Mouse (Mus musculus) neural tube, embryonic 12.5 days (tissue): ENCODE measurements around the gene Tmem86b. TPM values are rescaled to one million over a fixed set of nuclear protein-coding genes. Genes with fewer than 3 reads are reported as not detected.

ENCODE experiments used
- ATAC-seq: fragments of 200-750 bp; cut with Nextera tagmentation; 2 replicates; pipeline ENCODE4 v1.8.0; 2017; ENCODE audit warnings: low read depth, mild to moderate bottlenecking, moderate TSS enrichment, moderate library complexity; ENCODE audit not compliant: low FRiP score
- H3K27ac ChIP-seq: fragments of 300-500 bp; sonication (generic); 2 replicates; pipeline ENCODE4 v1.5.1; 2016
- H3K27me3 ChIP-seq: fragments of 300-500 bp; sonication (generic); replicated peaks from 2 replicates; pipeline ENCODE4 v1.6.1; 2016; ENCODE audit warnings: mild to moderate bottlenecking
- H3K36me3 ChIP-seq: fragments of 300-500 bp; sonication (generic); 2 replicates; pipeline ENCODE4 v1.6.1; 2016; ENCODE audit warnings: mild to moderate bottlenecking
- H3K4me1 ChIP-seq: fragments of 300-500 bp; sonication (generic); 2 replicates; pipeline ENCODE4 v1.6.1; 2016
- H3K4me2 ChIP-seq: fragments of 300-500 bp; sonication (generic); replicated peaks from 2 replicates; pipeline ENCODE4 v1.6.1; 2016; ENCODE audit warnings: mild to moderate bottlenecking
- H3K4me3 ChIP-seq: fragments of 300-500 bp; sonication (generic); 2 replicates; pipeline ENCODE4 v1.5.1; 2016
- H3K9ac ChIP-seq: fragments of 300-500 bp; sonication (generic); 2 replicates; pipeline ENCODE4 v1.6.1; 2016; ENCODE audit warnings: mild to moderate bottlenecking
- H3K9me3 ChIP-seq: fragments of 300-500 bp; sonication (generic); 2 replicates; pipeline ENCODE4 v1.6.1; 2016; ENCODE audit warnings: mild to moderate bottlenecking
- WGBS: fragments of 180-500 bp; shearing (Covaris S2); methylation state at CpG from one replicate; pipeline ENCODE4 v1.1.7; 2016; 5-methylcytosine and 5-hydroxymethylcytosine counted together
- polyA plus RNA-seq: library from polyadenylated mRNA; unstranded; fragments of >200 nt; fragmentation: Nextera tagmentation; extraction: Ambion mirVana; gene quantifications from 2 replicates; pipeline ENCODE4 v1.2.1, GENCODE M21; 2016

Gene Tmem86b
- 3.5 and 4.0 TPM in 2 replicates for polyA plus RNA-seq

DNA sequence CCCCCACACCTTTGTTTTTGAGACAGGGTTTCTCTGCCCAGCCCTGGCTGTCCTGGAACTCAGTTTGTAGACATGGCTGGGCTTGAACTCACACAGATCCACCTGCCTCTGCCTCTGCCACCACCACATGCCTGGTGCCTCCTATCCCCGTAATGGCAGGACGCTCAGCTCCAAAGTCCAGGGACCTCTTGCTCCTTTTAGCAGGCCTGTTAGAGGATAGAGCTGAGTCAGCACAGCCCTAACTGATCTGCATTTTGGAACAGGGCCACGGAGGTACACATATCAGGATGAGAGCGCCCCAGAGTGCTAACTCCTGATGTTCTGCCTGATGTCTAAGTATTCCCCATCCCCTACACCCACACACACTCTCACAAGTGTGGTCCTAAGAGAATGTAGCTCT is at the start of gene Tmem86b:
TSS of gene Tmem86b (minus strand) at position 392 of the 400 bp plus-strand sequence.
- Histone ChIP-seq H3K27ac (no peak within 1 kb of the TSS), H3K27me3 (no peaks in the 10 kb centered on the region), H3K4me2 (no peak within 1 kb of the TSS), H3K4me1 (no peaks in the 10 kb centered on the region), H3K9me3 (no peaks in the 10 kb centered on the region), H3K36me3 (peaks cover 70% of the 10 kb centered on the region), H3K9ac (no peak within 1 kb of the TSS), H3K4me3 (no peak within 1 kb of the TSS)
- no peak for ATAC-seq
- WGBS = 88% methylated on average over 4 of the region's 4 CpGs

DNA sequence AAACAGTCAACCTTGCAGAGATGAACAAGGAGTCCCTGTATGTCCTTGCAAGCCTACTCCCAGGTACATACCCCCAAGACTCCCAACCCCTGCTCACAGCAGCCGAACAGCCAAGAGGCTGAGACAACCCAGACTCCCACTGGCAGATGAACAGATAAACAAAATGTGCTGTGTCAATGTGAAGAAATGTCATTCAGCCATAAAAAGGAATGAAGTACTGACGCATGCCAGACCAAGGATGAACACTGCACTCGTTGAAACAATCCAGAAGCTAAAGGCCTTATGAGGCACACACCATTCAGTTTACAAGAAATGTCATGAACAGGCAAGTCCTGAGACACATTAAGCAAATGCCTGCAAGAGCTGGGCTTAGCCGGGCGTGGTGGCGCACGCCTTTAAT is 44.0 kb upstream of the Tmem86b start:
- Histone ChIP-seq H3K36me3 (peaks cover 55% of the 10 kb centered on the region), H3K4me2 (no peak overlapping the region), H3K9me3 (no peaks in the 10 kb centered on the region), H3K27ac (no peak overlapping the region), H3K9ac (no peak overlapping the region), H3K4me1 (no peaks in the 10 kb centered on the region), H3K27me3 (no peaks in the 10 kb centered on the region), H3K4me3 (no peak overlapping the region)
- 91% methylated on average over 7 of the region's 7 CpGs for WGBS
- no peak for ATAC-seq

DNA sequence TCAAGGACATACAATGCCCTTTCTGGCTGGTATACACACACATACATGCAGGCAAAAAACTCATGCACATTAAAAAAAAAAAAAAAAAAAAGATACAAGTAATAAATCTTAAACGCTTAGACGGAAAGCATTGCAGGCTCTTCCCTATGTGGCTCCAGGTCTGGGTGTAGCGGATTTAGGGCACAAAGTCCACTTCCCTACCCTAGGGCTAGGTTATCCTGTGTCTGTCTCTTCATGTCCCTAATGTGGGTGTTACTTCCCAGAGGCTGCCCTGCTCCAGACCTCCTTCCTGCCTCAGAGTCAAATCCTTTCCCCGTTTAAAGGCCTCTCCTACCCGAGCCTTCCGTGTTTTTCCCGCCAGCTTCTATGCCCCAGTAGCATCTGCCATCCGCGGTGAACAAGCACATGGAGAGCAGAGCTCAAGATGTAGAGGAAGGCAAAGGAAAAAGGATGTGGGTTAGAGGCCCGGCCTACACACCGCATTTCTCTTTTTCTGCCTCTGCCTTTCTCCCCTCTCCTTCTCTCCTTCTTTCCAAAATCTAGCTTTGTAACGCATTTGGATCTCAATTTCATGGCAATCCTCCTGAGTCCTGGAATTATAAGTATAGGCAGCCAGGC is 43.0 kb upstream of the Tmem86b start:
- Histone ChIP-seq H3K4me2 (no peak overlapping the region), H3K27me3 (no peaks in the 10 kb centered on the region), H3K4me3 (no peak overlapping the region), H3K4me1 (no peaks in the 10 kb centered on the region), H3K9ac (no peak overlapping the region), H3K36me3 (peaks cover 55% of the 10 kb centered on the region), H3K27ac (no peak overlapping the region), H3K9me3 (no peaks in the 10 kb centered on the region)
- ATAC-seq = no peak
- WGBS = 93% methylated on average over 12 of the region's 12 CpGs

DNA sequence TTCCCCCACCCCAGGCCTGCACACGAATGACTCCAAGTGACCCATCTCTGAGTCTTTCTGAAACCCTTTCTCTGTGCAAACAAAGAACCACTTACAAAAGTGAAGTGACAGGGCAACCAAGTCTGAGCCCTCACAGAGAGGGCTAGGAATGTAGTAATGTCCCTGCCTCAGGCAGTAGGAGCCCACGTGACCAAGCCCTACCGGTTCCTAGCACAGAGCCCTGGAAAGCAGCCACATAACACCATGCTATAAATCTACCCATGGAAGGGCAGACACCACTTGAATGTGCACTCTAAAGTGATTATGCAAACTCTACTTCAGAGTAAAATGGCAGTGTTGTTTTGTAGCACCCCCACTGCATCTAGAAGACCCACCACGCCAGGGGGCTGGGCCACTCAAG is 40.7 kb upstream of the Tmem86b start:
- Histone ChIP-seq H3K4me1 (no peaks in the 10 kb centered on the region), H3K4me2 (0 out of 2 replicates have a peak overlapping the region, but pooled peaks have one; percentile 0), H3K27me3 (no peaks in the 10 kb centered on the region), H3K36me3 (peaks cover 63% of the 10 kb centered on the region), H3K9ac (0 out of 2 replicates have a peak overlapping the region, but pooled peaks have one; percentile 13), H3K27ac (no peak overlapping the region), H3K4me3 (no peak overlapping the region), H3K9me3 (no peaks in the 10 kb centered on the region)
- 44% methylated on average over 4 of the region's 4 CpGs for WGBS
- peak; percentile 95 for ATAC-seq

DNA sequence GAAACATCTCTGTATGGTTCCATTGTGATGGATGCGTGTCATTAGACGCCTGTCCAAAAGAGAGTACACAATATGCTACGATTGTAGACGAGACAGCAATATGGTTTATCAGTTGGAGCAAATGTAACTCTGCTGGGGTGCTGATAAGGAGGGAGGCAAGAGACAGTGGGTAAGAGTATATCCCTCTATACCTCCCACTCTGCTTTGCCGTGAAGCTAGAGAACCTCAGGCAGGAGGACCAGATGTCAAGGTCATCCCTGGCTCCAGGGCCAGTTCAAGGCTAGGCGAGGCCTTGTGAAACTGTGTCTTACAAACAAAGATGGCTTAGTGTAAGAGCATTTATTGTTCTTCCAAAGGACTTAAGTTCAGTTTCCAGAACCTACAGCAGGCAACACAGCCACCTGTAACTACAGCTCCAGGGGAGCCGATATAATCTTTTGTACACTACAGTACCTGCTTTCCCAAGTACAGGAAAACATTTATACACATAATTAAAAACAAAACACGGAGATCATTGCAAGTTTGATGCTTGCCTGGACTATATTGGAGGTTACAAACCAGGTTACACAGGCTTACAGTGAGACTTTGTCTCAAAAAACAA is 39.5 kb upstream of the Tmem86b start:
- no peak overlapping the region for H3K9ac ChIP-seq
- H3K36me3 ChIP-seq = peaks cover 65% of the 10 kb centered on the region
- H3K27me3 ChIP-seq = no peaks in the 10 kb centered on the region
- no peak for ATAC-seq
- H3K27ac ChIP-seq = no peak overlapping the region
- H3K4me1 ChIP-seq = no peaks in the 10 kb centered on the region
- H3K4me2 ChIP-seq = no peak overlapping the region
- no peaks in the 10 kb centered on the region for H3K9me3 ChIP-seq
- 87% methylated on average over 8 of the region's 8 CpGs for WGBS
- H3K4me3 ChIP-seq = no peak overlapping the region

DNA sequence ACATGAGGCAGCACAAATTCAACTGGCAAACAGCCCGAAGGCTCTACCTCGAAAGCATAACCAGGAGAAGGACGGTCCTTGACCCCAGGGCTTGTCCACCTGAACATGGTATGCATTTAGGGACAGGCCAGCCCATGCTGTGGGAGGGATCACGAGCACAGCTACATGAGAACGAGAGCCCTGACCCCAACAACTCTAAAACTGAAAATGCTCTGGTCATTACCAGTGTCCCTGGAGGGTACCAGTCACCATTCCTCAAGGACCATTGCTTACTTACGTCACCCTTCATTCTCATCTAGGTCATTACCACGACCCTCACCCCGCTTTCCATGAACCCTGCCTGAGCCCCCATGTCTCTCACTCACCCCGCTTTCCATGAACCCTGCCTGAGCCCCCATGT is 37.9 kb upstream of the Tmem86b start:
- Histone ChIP-seq H3K27me3 (no peaks in the 10 kb centered on the region), H3K9me3 (no peaks in the 10 kb centered on the region), H3K4me2 (no peak overlapping the region), H3K4me1 (no peaks in the 10 kb centered on the region), H3K27ac (no peak overlapping the region), H3K9ac (no peak overlapping the region), H3K36me3 (peaks cover 62% of the 10 kb centered on the region), H3K4me3 (no peak overlapping the region)
- 97% methylated on average over 9 of the region's 9 CpGs for WGBS
- ATAC-seq = no peak

DNA sequence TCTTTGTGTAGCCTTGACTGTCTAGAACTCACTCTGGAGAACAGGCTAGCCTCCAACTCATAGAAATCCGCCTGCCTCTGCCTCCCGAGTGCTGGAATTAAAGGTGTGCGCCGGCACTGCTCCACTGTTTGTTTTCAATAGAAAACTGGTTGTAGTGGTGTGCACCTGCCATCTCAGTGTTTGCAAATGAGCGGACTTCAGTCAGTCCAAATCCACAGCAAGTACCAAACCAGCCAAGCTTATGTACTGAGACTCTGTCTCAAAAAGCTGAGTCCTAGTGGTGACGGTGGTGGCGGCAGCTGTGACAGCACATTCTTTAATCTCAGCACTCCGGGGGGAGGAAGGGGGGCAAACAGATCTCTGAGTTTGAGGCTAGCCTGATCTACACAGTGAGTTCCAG is 37.3 kb upstream of the Tmem86b start:
- WGBS = 95% methylated on average over 8 of the region's 8 CpGs
- Histone ChIP-seq H3K27ac (no peak overlapping the region), H3K4me1 (no peaks in the 10 kb centered on the region), H3K27me3 (no peaks in the 10 kb centered on the region), H3K9me3 (no peaks in the 10 kb centered on the region), H3K4me3 (no peak overlapping the region), H3K36me3 (peaks cover 61% of the 10 kb centered on the region), H3K9ac (no peak overlapping the region), H3K4me2 (no peak overlapping the region)
- no peak for ATAC-seq

DNA sequence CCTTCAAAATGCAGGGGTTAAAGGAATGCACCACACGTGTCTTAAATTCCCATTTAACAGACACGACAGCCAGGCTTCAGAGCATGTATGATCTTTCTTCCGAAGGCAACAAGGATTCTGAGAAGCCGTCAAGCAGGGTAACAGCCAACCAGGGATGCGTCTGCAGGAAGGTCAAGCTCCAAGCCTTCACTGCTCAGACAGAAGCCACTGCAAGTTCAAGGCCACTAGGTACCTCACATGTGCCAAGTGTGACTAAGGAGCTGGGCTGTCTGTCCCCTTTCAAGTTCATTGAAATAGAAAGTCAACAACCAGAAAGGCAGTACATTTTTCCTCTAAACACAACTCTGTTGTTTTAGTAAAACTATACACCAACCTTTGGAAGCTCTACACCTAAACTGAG is 35.6 kb upstream of the Tmem86b start:
- 95% methylated on average over 5 of the region's 5 CpGs for WGBS
- no peaks in the 10 kb centered on the region for H3K27me3 ChIP-seq
- no peak for ATAC-seq
- no peaks in the 10 kb centered on the region for H3K9me3 ChIP-seq
- H3K27ac ChIP-seq = no peak overlapping the region
- no peak overlapping the region for H3K9ac ChIP-seq
- H3K36me3 ChIP-seq = peaks cover 69% of the 10 kb centered on the region
- H3K4me2 ChIP-seq = no peak overlapping the region
- no peaks in the 10 kb centered on the region for H3K4me1 ChIP-seq
- no peak overlapping the region for H3K4me3 ChIP-seq

DNA sequence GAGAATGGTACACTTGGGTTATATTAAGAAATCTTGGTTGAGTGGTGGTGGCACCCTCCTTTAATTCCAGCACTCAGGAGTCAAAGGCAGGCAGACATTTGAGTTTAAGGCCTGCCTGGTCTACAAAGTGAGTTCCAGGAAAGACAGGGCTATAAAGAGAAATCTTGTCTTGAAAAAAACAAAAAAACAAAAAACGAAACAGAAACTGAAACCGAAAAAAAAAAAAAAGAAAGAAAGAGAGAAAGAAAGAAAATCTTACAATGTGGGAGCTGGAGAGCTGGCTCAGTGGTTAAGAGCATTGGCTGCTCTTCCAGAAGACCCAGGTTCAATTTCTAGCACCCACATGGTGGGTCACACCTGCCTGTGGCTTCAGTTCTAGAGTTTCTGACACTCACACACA is 32.5 kb upstream of the Tmem86b start:
- Histone ChIP-seq H3K9ac (no peak overlapping the region), H3K27ac (no peak overlapping the region), H3K4me3 (no peak overlapping the region), H3K9me3 (no peaks in the 10 kb centered on the region), H3K4me1 (peaks cover 5% of the 10 kb centered on the region; the same call in 1 of the 2 replicates), H3K4me2 (no peak overlapping the region), H3K36me3 (peaks cover 46% of the 10 kb centered on the region), H3K27me3 (no peaks in the 10 kb centered on the region)
- ATAC-seq = no peak
- WGBS = 93% methylated on average over 2 of the region's 2 CpGs

DNA sequence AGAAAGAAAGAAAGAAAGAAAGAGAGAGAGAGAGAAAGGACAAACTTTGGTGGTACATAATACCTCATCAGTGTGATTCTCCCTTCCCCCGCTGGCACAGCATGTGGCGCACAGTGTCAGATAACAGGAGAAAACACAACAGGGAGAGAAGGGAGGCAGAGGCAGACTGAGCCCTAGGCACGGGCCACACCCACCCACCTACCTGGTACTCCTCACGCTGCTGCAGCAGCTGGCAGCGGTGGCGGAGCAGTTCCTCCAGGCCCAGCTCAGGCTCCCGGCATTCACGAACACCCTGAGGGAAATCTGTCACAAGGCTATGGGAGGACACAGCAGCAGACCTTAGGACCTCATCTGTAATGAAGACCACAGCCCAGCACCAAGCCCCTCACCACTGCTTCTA is 32.0 kb upstream of the Tmem86b start:
- Histone ChIP-seq H3K9ac (no peak overlapping the region), H3K27me3 (no peaks in the 10 kb centered on the region), H3K4me2 (no peak overlapping the region), H3K4me1 (peaks cover 5% of the 10 kb centered on the region; the same call in 1 of the 2 replicates), H3K27ac (no peak overlapping the region), H3K36me3 (peaks cover 41% of the 10 kb centered on the region), H3K4me3 (no peak overlapping the region), H3K9me3 (no peaks in the 10 kb centered on the region)
- 83% methylated on average over 8 of the region's 8 CpGs for WGBS
- no peak for ATAC-seq

DNA sequence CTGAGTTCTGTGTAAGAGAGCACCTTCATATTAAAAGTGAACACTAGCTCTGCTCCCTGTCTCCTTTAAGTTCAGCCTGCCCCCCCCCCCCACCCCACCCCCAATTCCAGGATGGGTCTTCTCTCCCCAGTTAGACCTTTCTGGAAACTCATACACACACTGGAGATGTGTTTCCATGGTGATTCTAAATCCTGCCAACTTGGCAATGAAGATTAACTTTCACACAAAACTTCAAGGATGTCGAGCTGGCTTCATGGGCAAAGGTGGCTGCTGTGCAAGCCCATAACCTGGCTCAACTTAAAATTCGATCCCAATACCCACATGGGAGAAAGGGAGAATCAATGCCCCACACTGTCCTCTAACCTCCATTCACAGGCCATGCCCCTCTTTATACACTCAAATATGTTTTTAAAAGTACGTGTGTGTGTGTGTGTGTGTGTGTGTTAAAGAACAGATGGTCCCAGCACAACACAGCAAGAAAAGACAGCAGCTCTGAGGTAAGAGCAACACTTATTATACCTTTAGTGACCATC is 28.8 kb upstream of the Tmem86b start:
- peak overlapping the region; percentile 97 for H3K4me2 ChIP-seq
- no peaks in the 10 kb centered on the region for H3K27me3 ChIP-seq
- H3K27ac ChIP-seq = peak overlapping the region; percentile 88; the same call in 1 of the 2 replicates
- H3K36me3 ChIP-seq = peaks cover 21% of the 10 kb centered on the region
- peak overlapping the region; percentile 88 for H3K4me3 ChIP-seq
- no peaks in the 10 kb centered on the region for H3K9me3 ChIP-seq
- H3K9ac ChIP-seq = peak overlapping the region; percentile 91; the same call in 1 of the 2 replicates
- peaks cover 32% of the 10 kb centered on the region for H3K4me1 ChIP-seq
- 67% methylated on average over 3 of the region's 3 CpGs for WGBS
- ATAC-seq = no peak

DNA sequence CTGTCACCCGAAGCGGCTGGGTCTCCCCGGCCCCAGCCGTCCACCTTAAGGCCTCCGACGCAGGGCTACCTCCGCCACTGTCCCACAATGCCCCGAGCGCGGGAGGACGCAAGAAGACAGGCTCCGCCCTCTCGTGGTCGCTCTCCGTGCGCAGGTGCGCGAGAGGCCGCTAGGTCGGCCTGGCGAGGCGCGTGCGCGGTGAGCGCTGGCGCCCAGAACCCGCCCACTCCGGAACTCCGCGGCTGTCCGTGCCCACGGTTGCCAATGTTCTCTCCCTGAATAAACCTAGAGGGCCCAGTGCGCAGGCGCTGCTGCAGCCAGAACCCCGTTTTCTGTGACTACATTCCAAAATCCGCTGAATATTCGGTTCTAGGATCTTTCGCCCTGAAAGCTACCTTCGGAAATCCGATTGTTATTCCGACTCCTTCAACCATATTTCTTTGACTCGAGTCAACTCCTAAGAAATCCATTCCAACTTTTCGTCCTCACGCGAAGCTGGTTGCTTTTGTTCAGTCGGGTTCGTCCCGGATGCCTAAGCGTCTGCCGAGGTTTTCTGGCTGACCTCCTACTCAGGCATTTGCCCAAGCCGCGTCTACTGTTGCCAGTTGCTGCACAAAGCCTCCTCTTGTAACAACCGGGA is 27.8 kb upstream of the Tmem86b start, which contains the start of gene Ppp6r1:
TSS of gene Ppp6r1 (minus strand) at position 108 of the 640 bp plus-strand sequence.
- Histone ChIP-seq H3K4me2 (peak within 1 kb of the TSS; percentile 97), H3K9ac (peak within 1 kb of the TSS; percentile 91), H3K36me3 (peaks cover 14% of the 10 kb centered on the region; the same call in 1 of the 2 replicates), H3K27ac (peak within 1 kb of the TSS; percentile 88), H3K4me3 (peak within 1 kb of the TSS; percentile 88), H3K9me3 (no peaks in the 10 kb centered on the region), H3K27me3 (no peaks in the 10 kb centered on the region), H3K4me1 (peaks cover 32% of the 10 kb centered on the region)
- ATAC-seq = peak; percentile 98
- WGBS = under 1% methylated on average over 54 of the region's 54 CpGs
